Mouse (Mus musculus) c-Kit-positive CD71-negative TER-119-negative erythroid progenitor cells, embryonic 14.5 days (primary cell): Measurements from ENCODE around the gene Crispld2.

ENCODE experiments used
- DNase-seq: peaks from one replicate; pipeline ENCODE4 v3.0.0-alpha.2; 2013; ENCODE audit warnings: low read depth

Crispld2 gene

GRCm38 (mm10) chr8:120000461-120000860 lies 8.2 kb downstream of the Crispld2 start:
- DNase-seq: no peak

DNA sequence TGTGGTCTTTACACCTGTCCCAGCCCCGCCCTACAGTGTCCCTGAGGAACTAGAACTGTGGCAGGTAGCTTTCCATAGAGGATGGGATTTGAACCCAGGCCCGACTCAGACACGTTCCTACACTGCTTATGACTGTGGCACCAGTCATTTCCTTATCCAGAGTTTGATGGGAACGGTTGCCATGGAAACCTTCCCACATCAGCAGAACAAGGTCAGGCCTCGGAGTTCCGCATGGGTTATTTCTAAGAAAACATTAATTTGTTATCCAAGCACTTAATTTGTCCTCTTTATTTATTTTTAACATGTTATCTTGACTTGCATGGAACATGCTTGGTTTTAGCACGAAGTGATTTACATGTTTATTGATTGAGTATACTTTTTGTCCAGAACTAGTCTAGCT lies 9.5 kb downstream of the Crispld2 start:
- no peak for DNase-seq

DNA sequence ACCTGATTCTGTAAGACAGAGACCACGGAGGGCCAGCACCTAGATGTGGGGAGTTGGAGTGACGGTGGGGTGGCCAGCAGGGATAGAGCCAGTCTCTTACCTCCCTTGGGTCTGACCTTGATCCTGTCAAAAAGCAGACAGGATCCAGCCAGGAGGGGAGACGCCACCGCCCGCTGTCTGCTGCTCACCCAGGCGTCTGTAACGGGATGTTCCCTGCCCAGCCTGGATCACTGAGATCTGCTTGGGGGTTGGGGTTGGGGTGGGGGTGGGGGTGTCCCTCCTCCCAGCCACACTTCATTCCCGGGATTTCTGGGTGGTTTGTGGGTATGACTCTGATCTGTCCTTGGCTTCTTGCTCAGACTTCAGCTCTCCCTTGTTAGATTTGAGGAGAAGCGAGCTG lies 10.1 kb downstream of the Crispld2 start:
- no peak for DNase-seq

DNA sequence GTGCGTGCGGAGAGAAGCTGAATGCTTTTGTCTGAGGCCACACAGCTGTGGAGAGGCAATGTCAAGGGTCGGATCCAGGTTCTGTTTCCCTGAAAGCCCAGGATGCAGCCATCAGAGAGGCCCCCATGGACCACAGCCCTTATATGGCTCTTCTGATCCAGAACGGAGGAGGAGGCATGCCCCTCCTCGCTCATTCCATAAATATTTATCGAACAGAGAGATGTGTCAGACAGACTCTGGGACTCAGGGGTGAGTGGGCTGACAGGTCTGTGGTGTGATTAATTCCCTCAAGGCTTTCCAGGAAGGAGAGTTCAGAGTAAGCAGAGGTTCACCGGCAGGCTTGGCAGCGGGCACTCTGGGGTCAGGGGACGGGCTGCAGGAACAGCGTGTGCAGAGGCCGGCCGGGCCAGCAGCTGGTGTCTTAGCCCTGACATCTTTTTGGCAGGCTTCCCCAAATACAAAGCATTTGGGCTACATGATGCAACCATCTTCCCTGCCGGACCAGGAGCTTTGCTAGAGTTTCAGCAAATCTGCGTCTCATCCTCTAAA lies 12.0 kb downstream of the Crispld2 start:
- no peak for DNase-seq

- DNase-seq: no peak
Measured at GRCm38 (mm10) chr8:120004705-120005381, 12.6 kb downstream of the Crispld2 start.

GRCm38 (mm10) chr8:120006645-120007160 lies 14.5 kb downstream of the Crispld2 start:
- no peak for DNase-seq

DNA sequence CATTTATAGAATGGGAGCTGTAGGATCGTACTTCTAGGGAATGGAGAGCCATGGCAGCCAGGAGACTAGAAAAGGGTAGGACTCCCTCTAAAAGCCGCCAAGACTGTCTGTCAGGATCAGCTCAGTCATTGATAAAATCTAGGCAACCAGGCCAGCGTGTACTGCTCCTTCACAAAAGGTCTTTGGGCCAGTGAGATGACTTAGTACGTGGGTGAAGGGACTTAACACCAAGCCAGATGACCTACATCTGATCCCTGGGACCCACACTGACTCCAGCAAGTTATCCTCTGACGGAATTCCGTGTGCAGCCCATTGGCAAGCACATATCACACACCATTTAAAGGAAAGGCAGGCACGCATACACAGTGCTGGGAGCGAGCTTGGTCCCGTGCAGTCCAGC lies 14.9 kb downstream of the Crispld2 start:
- no peak for DNase-seq

GRCm38 (mm10) chr8:120009284-120009683 lies 17.0 kb downstream of the Crispld2 start:
- DNase-seq: no peak

DNA sequence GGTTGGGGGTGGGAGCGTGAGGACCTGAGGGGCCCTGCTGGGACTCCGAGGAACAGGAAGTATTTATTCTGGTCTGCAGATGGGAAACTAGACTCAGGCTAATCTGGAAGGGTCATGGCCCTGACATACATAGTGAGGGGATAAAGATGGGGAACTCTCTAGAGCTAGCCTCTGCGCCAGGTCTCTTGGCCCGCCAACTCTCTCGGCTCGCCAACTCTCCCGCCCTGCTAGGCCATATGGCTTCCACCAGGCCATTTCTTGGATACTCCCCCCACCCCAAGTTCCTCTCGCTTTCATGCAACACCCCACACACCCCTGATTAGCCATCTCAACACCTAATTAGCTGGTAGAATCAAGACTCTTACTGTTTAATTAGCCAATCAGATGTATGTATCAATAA lies 20.3 kb downstream of the Crispld2 start:
- DNase-seq: no peak

- no peak for DNase-seq
Measured at GRCm38 (mm10) chr8:120012927-120013326, 20.7 kb downstream of the Crispld2 start.

- no peak for DNase-seq
Measured at GRCm38 (mm10) chr8:120014267-120015023, 22.2 kb downstream of the Crispld2 start.

- no peak for DNase-seq
Measured at GRCm38 (mm10) chr8:120015916-120016315, 23.7 kb downstream of the Crispld2 start.

DNA sequence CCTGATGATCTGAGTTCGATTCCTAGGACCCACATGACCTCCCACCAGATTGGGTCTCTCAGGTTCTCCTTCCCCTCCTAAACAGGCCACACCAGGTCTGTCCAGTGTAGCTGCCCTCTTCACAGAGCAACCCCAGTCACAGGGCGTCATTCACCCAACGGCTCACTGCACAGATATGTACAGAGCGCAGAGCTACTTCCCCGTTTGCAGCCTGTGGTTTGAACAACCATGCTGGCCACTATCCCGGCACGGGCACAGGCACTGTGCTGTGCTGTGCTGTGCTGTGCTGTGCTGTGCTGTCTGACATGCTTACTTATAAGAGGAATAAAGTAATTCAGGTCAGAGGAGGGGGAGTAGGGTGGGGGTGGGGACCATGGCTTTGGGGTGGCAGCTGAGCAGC lies 24.2 kb downstream of the Crispld2 start:
- DNase-seq: no peak

GRCm38 (mm10) chr8:120017349-120017748 lies 25.1 kb downstream of the Crispld2 start:
- DNase-seq: no peak

DNA sequence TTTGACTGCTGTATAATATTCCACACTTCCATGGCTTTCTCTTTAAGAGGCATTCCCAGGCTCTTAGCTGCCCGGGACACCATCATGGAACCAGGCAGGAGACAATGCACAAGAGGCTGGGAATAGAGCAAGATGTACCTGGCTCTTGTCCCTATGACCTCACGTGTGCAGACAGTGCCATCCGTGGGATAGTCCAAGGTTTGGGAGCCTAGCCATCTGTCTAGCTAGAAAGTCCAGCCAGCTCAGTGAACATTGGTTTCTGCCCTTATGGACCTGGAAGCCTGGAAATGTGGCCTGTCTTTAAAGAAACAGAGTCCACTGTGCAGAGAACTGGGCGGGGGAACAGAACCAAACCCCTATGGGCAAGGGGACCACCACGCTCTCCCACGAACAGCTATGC lies 25.5 kb downstream of the Crispld2 start:
- no peak for DNase-seq

GRCm38 (mm10) chr8:120018379-120018778 lies 26.1 kb downstream of the Crispld2 start:
- no peak for DNase-seq

DNA sequence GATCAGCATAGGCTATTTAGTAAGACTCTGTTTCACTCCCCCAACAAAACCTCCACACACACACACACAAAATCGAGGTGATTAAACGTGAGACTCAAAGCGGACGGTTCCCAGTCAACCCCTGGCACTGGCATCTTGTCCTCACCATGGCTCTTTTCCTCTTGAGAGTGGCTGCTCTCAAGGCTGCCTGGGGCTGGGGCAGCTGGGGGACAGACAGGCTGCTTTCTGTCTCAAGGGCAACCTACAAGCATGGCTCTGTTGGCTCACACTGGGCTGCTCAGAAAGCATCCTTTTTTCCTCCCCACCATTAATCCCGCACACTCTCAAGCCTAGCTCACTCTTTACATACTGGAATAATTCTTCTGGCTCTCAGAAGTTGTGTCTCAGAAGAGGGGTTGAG lies 27.1 kb downstream of the Crispld2 start:
- DNase-seq: no peak

DNA sequence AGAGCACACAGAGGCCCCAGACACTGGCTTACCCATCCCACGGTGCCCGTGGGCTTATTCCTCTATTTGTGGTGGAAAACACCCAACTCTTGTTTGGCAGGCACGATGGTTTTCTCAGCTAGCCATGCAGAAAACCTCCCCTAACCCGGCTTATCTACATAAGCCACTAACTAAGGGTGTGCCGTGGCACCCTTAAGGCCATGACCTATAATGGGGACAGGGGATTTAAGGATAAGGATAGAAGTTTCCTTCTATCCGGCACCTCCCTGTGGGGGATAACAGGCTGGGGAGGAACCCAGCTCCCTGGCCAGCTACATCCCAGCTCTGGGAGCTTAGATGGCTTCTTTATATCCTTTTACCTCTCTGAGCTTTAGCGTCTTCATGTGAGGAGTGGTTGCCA lies 28.1 kb downstream of the Crispld2 start:
- no peak for DNase-seq

- DNase-seq: no peak
Measured at GRCm38 (mm10) chr8:120026199-120026598, 34.0 kb downstream of the Crispld2 start.

DNA sequence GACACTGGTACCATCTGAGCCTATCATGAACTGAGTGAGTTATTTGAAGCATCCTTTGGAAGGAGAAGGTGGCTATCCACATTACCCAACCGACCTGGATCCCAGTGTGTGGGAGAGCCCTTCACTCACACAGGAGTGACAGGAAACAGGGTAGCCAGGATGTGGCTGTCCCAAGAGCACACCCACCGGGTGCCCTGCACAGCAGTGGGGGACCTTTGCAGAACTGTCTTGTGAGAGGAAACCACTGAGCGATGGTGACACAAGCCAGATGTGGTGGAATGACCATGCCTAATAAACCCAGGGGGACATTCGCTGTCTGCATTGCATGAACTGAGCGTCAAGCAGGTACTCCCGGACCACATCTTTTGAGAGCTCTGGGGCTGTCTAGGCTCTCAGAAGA lies 34.8 kb downstream of the Crispld2 start:
- no peak for DNase-seq

DNA sequence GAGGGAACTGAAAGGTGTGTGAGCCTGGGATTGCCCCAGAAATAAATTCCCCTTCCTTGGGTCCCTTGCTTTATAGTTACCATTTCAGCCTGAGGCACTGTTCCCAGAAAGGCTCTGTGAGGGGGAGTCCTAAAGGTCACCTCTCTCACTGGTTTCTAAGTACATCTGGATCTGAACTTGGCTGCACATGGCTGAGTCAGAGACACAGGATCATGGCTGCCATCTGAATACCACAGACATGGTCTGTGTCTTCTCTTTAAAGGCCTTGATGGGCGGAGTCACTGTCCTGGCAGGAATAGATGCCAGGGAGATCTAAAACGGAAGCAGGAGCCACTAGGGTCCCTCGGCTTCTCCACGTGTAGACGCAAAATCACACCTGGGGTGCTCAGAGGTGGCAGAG lies 38.2 kb downstream of the Crispld2 start:
- DNase-seq: no peak

DNA sequence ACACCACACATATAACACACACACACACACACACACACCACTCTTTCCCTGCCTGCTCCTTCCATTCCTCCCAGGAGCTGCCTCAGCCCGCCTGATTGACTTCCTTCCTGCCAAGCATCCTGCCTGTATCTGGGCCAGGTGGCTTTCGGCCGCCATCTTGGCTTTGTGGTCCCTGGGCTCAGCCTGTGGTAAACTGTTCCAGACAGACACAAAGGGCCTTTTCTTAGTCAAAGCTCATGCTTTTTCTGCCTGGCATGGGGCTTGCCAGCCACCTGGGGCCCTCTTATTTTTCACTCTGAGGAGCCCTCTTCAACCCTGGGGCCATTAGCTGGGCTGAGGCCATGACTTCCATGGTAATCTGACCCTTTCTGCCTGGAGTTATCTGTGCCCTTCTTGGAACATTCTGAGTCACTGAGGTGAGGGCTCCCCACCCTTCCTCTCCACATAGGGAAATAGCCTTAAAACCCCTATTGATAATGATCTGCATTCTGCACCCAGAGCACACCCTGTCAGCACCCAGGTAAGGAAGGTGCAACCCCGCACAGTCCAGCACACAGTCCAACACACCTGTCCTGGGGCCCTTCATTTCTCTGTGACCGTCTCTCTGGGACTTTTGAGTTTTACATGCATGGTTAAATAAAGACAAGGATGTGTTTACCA lies 40.4 kb downstream of the Crispld2 start:
- no peak for DNase-seq

GRCm38 (mm10) chr8:120034471-120034870 lies 42.2 kb downstream of the Crispld2 start:
- DNase-seq: no peak
